Mouse (Mus musculus): ENCODE data around the gene Ing2.

Ing2 gene

GRCm38 (mm10) chr8:47674140-47674776 is 1.1 kb downstream of the Ing2 start:
- no peak for DNase-seq

GRCm38 (mm10) chr8:47673317-47674139 is 1.8 kb downstream of the Ing2 start:
- DNase-seq: peak; percentile 88

- no peak for DNase-seq
Measured at GRCm38 (mm10) chr8:47664231-47664785, 11.0 kb downstream of the Ing2 start.

- DNase-seq: no peak
Measured at GRCm38 (mm10) chr8:47663201-47663600, 12.2 kb downstream of the Ing2 start.

- DNase-seq: no peak
Measured at GRCm38 (mm10) chr8:47662716-47663115, 12.6 kb downstream of the Ing2 start.

- DNase-seq: no peak
Measured at GRCm38 (mm10) chr8:47660394-47660793, 15.0 kb downstream of the Ing2 start.

GRCm38 (mm10) chr8:47659463-47659862 is 15.9 kb downstream of the Ing2 start:
- no peak for DNase-seq

GRCm38 (mm10) chr8:47654406-47654805 is 20.9 kb downstream of the Ing2 start:
- DNase-seq: no peak

GRCm38 (mm10) chr8:47652737-47653076 is 22.6 kb downstream of the Ing2 start:
- DNase-seq: no peak

GRCm38 (mm10) chr8:47651913-47652736 is 23.2 kb downstream of the Ing2 start:
- no peak for DNase-seq

- DNase-seq: no peak
Measured at GRCm38 (mm10) chr8:47650853-47651252, 24.5 kb downstream of the Ing2 start.

GRCm38 (mm10) chr8:47649551-47649950 is 25.8 kb downstream of the Ing2 start:
- no peak for DNase-seq

GRCm38 (mm10) chr8:47642514-47643064 is 32.8 kb downstream of the Ing2 start:
- no peak for DNase-seq

GRCm38 (mm10) chr8:47637152-47637551 is 38.2 kb downstream of the Ing2 start:
- DNase-seq: no peak

- DNase-seq: no peak
Measured at GRCm38 (mm10) chr8:47636032-47636431, 39.3 kb downstream of the Ing2 start.

- no peak for DNase-seq
Measured at GRCm38 (mm10) chr8:47634791-47635341, 40.5 kb downstream of the Ing2 start.

GRCm38 (mm10) chr8:47621144-47621543 is 54.2 kb downstream of the Ing2 start:
- no peak for DNase-seq
